Mouse (Mus musculus) intestine, embryonic 14.5 days (tissue): ENCODE measurements around the gene Gpam. TPM values are rescaled to one million over a fixed set of nuclear protein-coding genes. Genes with fewer than 3 reads are reported as not detected.

Source experiments
- ATAC-seq: fragments of 200-750 bp; cut with Nextera tagmentation; replicated peaks from 2 replicates; pipeline ENCODE4 v1.8.0; 2017; ENCODE audit warnings: low read depth, moderate number of reproducible peaks, moderate TSS enrichment, moderate library complexity; ENCODE audit not compliant: low FRiP score, low TSS enrichment
- DNase-seq: peaks from one replicate; pipeline ENCODE4 v3.0.0-alpha.2; 2018; ENCODE audit warnings: low spot score
- H3K27ac ChIP-seq: fragments of 300-500 bp; sonication (generic); 2 replicates; pipeline ENCODE4 v1.5.1; 2014; ENCODE audit warnings: low read depth, mild to moderate bottlenecking, control low read depth
- H3K27me3 ChIP-seq: fragments of 300-500 bp; sonication (generic); replicated peaks from 2 replicates; pipeline ENCODE4 v1.6.1; 2014; ENCODE audit warnings: low read length, control low read depth; ENCODE audit not compliant: control insufficient read depth, insufficient read depth
- H3K36me3 ChIP-seq: fragments of 300-500 bp; sonication (generic); 2 replicates; pipeline ENCODE4 v1.6.1; 2014; ENCODE audit warnings: low read length, control low read depth; ENCODE audit not compliant: control insufficient read depth, insufficient read depth
- H3K4me1 ChIP-seq: fragments of 300-500 bp; sonication (generic); replicated peaks from 2 replicates; pipeline ENCODE4 v1.6.1; 2014; ENCODE audit warnings: low read length, control low read depth, mixed read lengths; ENCODE audit not compliant: control insufficient read depth, insufficient read depth
- H3K4me2 ChIP-seq: fragments of 300-500 bp; sonication (generic); 2 replicates; pipeline ENCODE4 v1.6.1; 2014; ENCODE audit warnings: low read length
- H3K4me3 ChIP-seq: fragments of 300-500 bp; sonication (generic); 2 replicates; pipeline ENCODE4 v1.5.1; 2014; ENCODE audit warnings: low read depth, low read length, control low read depth, mixed read lengths
- H3K9ac ChIP-seq: fragments of 300-500 bp; sonication (generic); 2 replicates; pipeline ENCODE4 v1.6.1; 2014; ENCODE audit warnings: mild to moderate bottlenecking, low read length
- H3K9me3 ChIP-seq: fragments of 300-500 bp; sonication (generic); 2 replicates; pipeline ENCODE4 v1.6.1; 2016; ENCODE audit warnings: low read length, control low read depth; ENCODE audit not compliant: control insufficient read depth
- WGBS: fragments of 180-500 bp; shearing (Covaris S2); extraction: QIAGEN DNeasy Blood & Tissue Kit; methylation state at CpG from one replicate; pipeline ENCODE4 v1.1.7; 2014; 5-methylcytosine and 5-hydroxymethylcytosine counted together
- polyA plus RNA-seq: library from polyadenylated mRNA; unstranded; fragments of >200 nt; fragmentation: Nextera tagmentation; extraction: Ambion mirVana; gene quantifications from 2 replicates; pipeline ENCODE4 v1.2.1, GENCODE M21; 2014

Gene Gpam
- polyA plus RNA-seq, 1 experiment from 2014 or later, result 22.6 TPM

DNA sequence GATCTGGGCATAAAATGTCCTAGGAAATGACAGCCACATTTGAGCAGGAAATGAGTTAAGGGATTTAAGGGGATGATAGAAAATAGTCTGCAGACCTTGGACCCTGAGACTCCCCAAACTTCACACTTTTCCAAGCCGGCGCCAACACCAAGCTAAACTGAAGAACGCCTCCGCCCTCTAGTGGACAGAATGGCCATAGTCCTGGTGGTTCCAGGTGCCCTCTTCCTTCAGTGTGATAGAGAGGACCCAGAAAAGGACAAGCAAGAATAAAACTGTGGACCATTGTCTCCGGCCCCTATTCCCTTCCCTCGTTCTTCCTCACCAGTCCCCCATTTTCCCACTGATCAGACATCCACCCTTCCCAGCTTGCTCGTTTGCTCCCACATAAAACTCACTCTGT is 66.1 kb downstream of the Gpam start:
- no peak overlapping the region for H3K9ac ChIP-seq
- ATAC-seq, result peak; percentile 49; the same call in 1 of the 2 replicates
- peaks cover 8% of the 10 kb centered on the region; the same call in 1 of the 2 replicates for H3K9me3 ChIP-seq
- H3K4me2 ChIP-seq, result peak overlapping the region; percentile 48
- H3K36me3 ChIP-seq, result no peaks in the 10 kb centered on the region
- peak; percentile 90 for DNase-seq
- H3K4me3 ChIP-seq, result no peak overlapping the region
- H3K4me1 ChIP-seq, result 0 out of 2 replicates have a peak, but pooled peaks cover 3% of the 10 kb centered on the region
- H3K27ac ChIP-seq, result no peak overlapping the region
- no peaks in the 10 kb centered on the region for H3K27me3 ChIP-seq
- WGBS, result 3% methylated on average over 7 of the region's 7 CpGs

DNA sequence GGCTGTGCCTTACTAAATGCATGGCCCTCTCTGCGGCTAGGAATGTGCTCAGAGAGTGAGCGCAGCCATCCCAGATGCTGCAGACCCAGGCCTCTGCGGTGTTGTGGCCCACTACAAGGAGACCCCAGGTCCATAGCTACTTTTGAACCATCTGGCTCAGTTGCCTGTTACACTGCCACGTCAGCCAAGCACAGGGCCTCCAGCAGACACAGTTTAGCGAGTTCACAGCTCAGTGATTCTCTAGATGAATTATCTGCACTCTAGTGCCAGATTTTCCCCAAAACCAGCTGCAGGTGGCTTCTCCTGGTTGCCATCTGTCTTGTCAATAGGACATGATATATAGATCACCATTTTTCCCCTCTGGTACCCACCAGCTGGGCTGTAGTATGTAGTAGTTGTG is 69.6 kb downstream of the Gpam start:
- no peaks in the 10 kb centered on the region for H3K36me3 ChIP-seq
- H3K27me3 ChIP-seq, result no peaks in the 10 kb centered on the region
- no peak overlapping the region for H3K9ac ChIP-seq
- H3K9me3 ChIP-seq, result peaks cover 8% of the 10 kb centered on the region; the same call in 1 of the 2 replicates
- H3K4me1 ChIP-seq, result no peaks in the 10 kb centered on the region
- DNase-seq, result no peak
- H3K4me2 ChIP-seq, result no peak overlapping the region
- 52% methylated on average over 5 of the region's 5 CpGs for WGBS
- no peak for ATAC-seq
- H3K27ac ChIP-seq, result no peak overlapping the region
- no peak overlapping the region for H3K4me3 ChIP-seq

GRCm38 (mm10) chr19:55055634-55056269 is 71.3 kb downstream of the Gpam start:
- H3K4me2 ChIP-seq, result no peak overlapping the region
- ATAC-seq, result no peak
- 90% methylated on average over 10 of the region's 10 CpGs for WGBS

GRCm38 (mm10) chr19:55053163-55053562 is 73.9 kb downstream of the Gpam start:
- Histone ChIP-seq H3K4me3 (no peak overlapping the region), H3K4me1 (no peaks in the 10 kb centered on the region), H3K4me2 (no peak overlapping the region), H3K36me3 (no peaks in the 10 kb centered on the region), H3K27ac (no peak overlapping the region), H3K27me3 (no peaks in the 10 kb centered on the region), H3K9ac (no peak overlapping the region), H3K9me3 (no peaks in the 10 kb centered on the region)
- WGBS, result 59% methylated on average over 4 of the region's 4 CpGs
- DNase-seq, result no peak
- no peak for ATAC-seq

More at GRCm38 (mm10) chr19:55055634-55056269, 71.3 kb downstream of the Gpam start:
- no peaks in the 10 kb centered on the region for H3K4me1 ChIP-seq
- H3K36me3 ChIP-seq, result no peaks in the 10 kb centered on the region
- no peak overlapping the region for H3K9ac ChIP-seq
- no peak for DNase-seq
- H3K27me3 ChIP-seq, result no peaks in the 10 kb centered on the region
- no peak overlapping the region for H3K4me3 ChIP-seq
- H3K9me3 ChIP-seq, result peaks cover 8% of the 10 kb centered on the region; the same call in 1 of the 2 replicates
- no peak overlapping the region for H3K27ac ChIP-seq

DNA sequence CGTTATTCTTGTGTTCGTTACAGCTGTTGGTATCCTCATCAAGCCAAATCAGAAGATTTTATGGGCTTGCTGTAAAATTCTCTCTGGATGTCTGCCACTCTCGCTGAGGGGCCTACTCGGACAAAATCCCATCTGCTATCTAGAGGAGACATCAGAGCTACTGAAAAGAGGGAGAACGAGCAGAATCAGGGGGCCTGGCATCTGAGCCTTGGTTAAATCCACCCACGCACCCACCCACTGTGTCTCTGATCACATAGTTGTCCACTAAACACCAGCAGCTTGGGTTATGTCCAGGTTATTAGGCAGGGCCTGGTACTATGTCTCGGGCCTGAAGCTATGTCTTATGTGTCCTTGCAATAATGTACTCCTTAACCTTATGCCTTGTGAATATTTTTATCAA is 89.6 kb downstream of the Gpam start:
- no peak overlapping the region for H3K4me3 ChIP-seq
- WGBS, result 73% methylated on average over 7 of the region's 7 CpGs

DNA sequence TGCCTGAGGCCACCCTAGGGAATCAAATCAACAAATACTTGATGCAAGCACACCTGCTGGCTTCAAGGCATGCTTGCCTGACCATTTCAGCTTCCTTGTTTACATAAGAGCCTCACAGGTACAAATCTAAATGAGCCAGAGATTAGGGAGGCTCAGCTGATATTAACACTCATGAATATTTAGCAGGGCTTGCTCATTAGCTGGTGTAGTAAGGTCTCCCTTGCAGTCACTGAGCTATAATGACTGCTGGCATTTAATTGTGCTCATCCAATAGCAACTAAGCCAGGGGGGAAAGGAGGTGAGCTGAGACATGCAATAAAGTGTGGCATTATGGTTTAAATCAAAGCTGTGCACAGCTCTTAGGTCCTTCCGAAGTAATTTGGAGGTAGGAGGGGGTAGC is 108.2 kb downstream of the Gpam start:
- H3K9ac ChIP-seq, result no peak overlapping the region
- DNase-seq, result no peak
- 37% methylated on average over 1 of the region's 1 CpGs for WGBS
- no peak overlapping the region for H3K4me2 ChIP-seq
- H3K27ac ChIP-seq, result no peak overlapping the region
- no peaks in the 10 kb centered on the region for H3K4me1 ChIP-seq
- no peak for ATAC-seq
- no peak overlapping the region for H3K4me3 ChIP-seq
- H3K27me3 ChIP-seq, result no peaks in the 10 kb centered on the region
- H3K36me3 ChIP-seq, result no peaks in the 10 kb centered on the region
- H3K9me3 ChIP-seq, result 0 out of 2 replicates have a peak, but pooled peaks cover 3% of the 10 kb centered on the region

More for the DNA sequence above, 89.6 kb downstream of the Gpam start:
- no peaks in the 10 kb centered on the region for H3K4me1 ChIP-seq
- ATAC-seq (no peak), DNase-seq (no peak)
- H3K36me3 ChIP-seq, result no peaks in the 10 kb centered on the region
- H3K9ac ChIP-seq, result no peak overlapping the region
- H3K4me2 ChIP-seq, result no peak overlapping the region
- H3K27me3 ChIP-seq, result no peaks in the 10 kb centered on the region
- H3K9me3 ChIP-seq, result no peaks in the 10 kb centered on the region
- no peak overlapping the region for H3K27ac ChIP-seq

Other genes starting within 250 kb of the Gpam start
- gene Tectb, start 53.5 kb upstream of the Gpam start, polyA plus RNA-seq, result not detected in 2 replicates
- gene Gucy2g, start 114.0 kb upstream of the Gpam start, polyA plus RNA-seq, result not detected in 2 replicates
- gene Acsl5, start 124.7 kb upstream of the Gpam start, polyA plus RNA-seq, result 86.5 and 93.2 TPM in 2 replicates
- 102 and 108 TPM in 2 replicates for gene Zdhhc6, start 188.8 kb upstream of the Gpam start, polyA plus RNA-seq
- 23.5 and 24.6 TPM in 2 replicates for gene Vti1a, start 189.1 kb upstream of the Gpam start, polyA plus RNA-seq